Mouse (Mus musculus) G1E (cell line): Measurements from ENCODE around the gene Gm12695.

Experiments used
- CTCF ChIP-seq: IDR thresholded peaks from 2 replicates; pipeline ENCODE4 v1.5.1; 2012; ENCODE audit warnings: low read depth, low read length, inconsistent platforms, mixed read lengths
- GATA1 ChIP-seq: IDR thresholded peaks from 2 replicates; pipeline ENCODE4 v1.6.1; 2012; ENCODE audit warnings: borderline replicate concordance, low read length, inconsistent platforms, mixed read lengths

DNA sequence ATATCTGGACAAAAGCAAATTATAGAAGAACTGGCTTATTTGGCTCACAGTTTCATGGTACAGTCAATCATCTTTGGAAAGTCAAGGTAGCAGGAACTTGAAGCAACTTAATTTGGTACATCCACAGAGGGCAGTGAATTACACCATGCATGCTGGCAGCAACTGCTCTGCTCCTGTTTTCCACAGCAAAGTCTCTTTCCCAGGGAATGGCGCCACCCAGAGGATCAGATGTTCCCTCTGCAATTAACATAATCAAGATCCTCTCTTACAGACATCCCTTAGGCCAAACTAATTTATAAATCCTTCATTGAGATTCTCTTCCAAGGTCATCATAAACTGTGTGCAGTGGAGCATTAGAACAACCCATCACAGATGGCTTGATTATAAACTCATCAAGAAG is 104.8 kb downstream of the Gm12695 start:
- TF ChIP-seq CTCF = no peak
- no peak for TF ChIP-seq GATA1
